7 mouse cellular contexts compared by ENCODE assay signal in genomic region chr1:131525586-131526271, GRCm38 (mm10). TPM values are rescaled to one million over a fixed set of nuclear protein-coding genes. Genes with fewer than 3 reads are reported as not detected.
A peak's percentile ranks its signal among the peaks of the same experiment; 100 is the strongest.
DNase-seq lines count a peak whose midpoint lies in the region; ATAC-seq and TF ChIP-seq lines count a peak whose summit lies in the region.

No protein-coding gene starts in this region.

- peak overlapping the region; percentile 54 to 89 for H3K4me3 ChIP-seq in MEL (ENCODE audit: control insufficient read depth in 1 of 2, insufficient read depth in 1 of 2, low read depth in 2 of 2, low read length in 2 of 2)
- H3K4me3 ChIP-seq in bone marrow macrophage, adult 2 months (ENCODE audit: insufficient read depth, low read length), result peak overlapping the region; percentile 73
- H3K4me3 ChIP-seq in forebrain, embryonic 12.5 days (replicated peaks), result peak overlapping the region; percentile 82

- ATAC-seq in forebrain, embryonic 12.5 days (ENCODE audit: low FRiP score), result no peak

- peak overlapping the region; percentile 98 for H3K4me2 ChIP-seq in forebrain, embryonic 12.5 days

- H3K79me2 ChIP-seq in MEL (ENCODE audit: control insufficient read depth, insufficient read depth, low read length, poor library complexity), result peaks cover 62% of the 10 kb centered on the region

- peaks cover 0 to 17% of the 10 kb centered on the region in 2 experiments; a peak in 2 of 4 replicates for H3K4me1 ChIP-seq in MEL (ENCODE audit: control insufficient read depth in 1 of 2, insufficient read depth in 2 of 2, low read length in 2 of 2)
- H3K4me1 ChIP-seq in bone marrow macrophage, adult 2 months (ENCODE audit: control insufficient read depth, insufficient read depth, low read length), result peaks cover 25% of the 10 kb centered on the region
- H3K4me1 ChIP-seq in forebrain, embryonic 12.5 days, result peaks cover 63% of the 10 kb centered on the region

- no peak for TF ChIP-seq RAD21 in MEL (IDR thresholded peaks at IDR 0.05; ENCODE audit: low read depth, low read length)

- TF ChIP-seq EP300 in MEL (IDR thresholded peaks at IDR 0.05; ENCODE audit: low read depth in 1 of 2, low read length in 2 of 2), result no peak

- peaks cover 0 to 32% of the 10 kb centered on the region in 2 experiments; a peak in 2 of 4 replicates for H3K36me3 ChIP-seq in MEL (ENCODE audit: control insufficient read depth in 1 of 2, insufficient read depth in 2 of 2, low read length in 2 of 2)
- H3K36me3 ChIP-seq in forebrain, embryonic 12.5 days (replicated peaks), result no peaks in the 10 kb centered on the region

- WGBS in forebrain, embryonic 12.5 days, result under 1% methylated on average over 41 of the region's 41 CpGs

- H3K27ac ChIP-seq in MEL (ENCODE audit: control insufficient read depth, low read depth, low read length), result peak overlapping the region; percentile 96
- H3K27ac ChIP-seq in bone marrow macrophage, adult 2 months (ENCODE audit: insufficient read depth, low read depth, low read length), result peak overlapping the region; percentile 92
- H3K27ac ChIP-seq in forebrain, embryonic 12.5 days, result peak overlapping the region; percentile 96

- H3K9ac ChIP-seq in MEL (ENCODE audit: control insufficient read depth, low read depth, low read length, poor library complexity, severe bottlenecking), result peak overlapping the region; percentile 87
- peak overlapping the region; percentile 87 for H3K9ac ChIP-seq in forebrain, embryonic 12.5 days

- no peak for TF ChIP-seq CTCF in MEL (IDR thresholded peaks at IDR 0.05 in 2 of 3, conservative IDR thresholded peaks at IDR 0.05 in 1 of 3; ENCODE audit: control insufficient read depth in 1 of 3, insufficient read depth in 1 of 3, low read depth in 2 of 3, low read length in 3 of 3, poor library complexity in 1 of 3, severe bottlenecking in 1 of 3)
- TF ChIP-seq CTCF in bone marrow macrophage, adult 2 months (IDR thresholded peaks at IDR 0.05; ENCODE audit: low read depth, low read length), result no peak

- peak; percentile 56 for DNase-seq in MEL (ENCODE audit: low read depth, low spot score)
- DNase-seq in heart, postnatal 4 days, result peak; percentile 49
- DNase-seq in layer of hippocampus, postnatal 14 days (ENCODE audit: low spot score in 2 of 2), result peak; percentile 55 to 58
- DNase-seq in lung, postnatal 14 days, result peak; percentile 47
- DNase-seq in spleen, adult 18-20 months, result peak; percentile 17 to 24

- peak in 1 of 2 experiments; percentile 11; a peak in 1 of 4 replicates for TF ChIP-seq POLR2A in MEL (IDR thresholded peaks at IDR 0.05; ENCODE audit: control insufficient read depth in 1 of 2, insufficient read depth in 1 of 2, low read depth in 1 of 2, low read length in 2 of 2, poor library complexity in 1 of 2)
- TF ChIP-seq POLR2A in bone marrow macrophage, adult 2 months (IDR thresholded peaks at IDR 0.05; ENCODE audit: borderline replicate concordance, low read depth, low read length), result no peak

- no peaks in the 10 kb centered on the region for H3K27me3 ChIP-seq in MEL (ENCODE audit: control insufficient read depth in 1 of 2, insufficient read depth in 2 of 2, low read length in 2 of 2)
- no peaks in the 10 kb centered on the region for H3K27me3 ChIP-seq in forebrain, embryonic 12.5 days

- no peaks in the 10 kb centered on the region for H3K9me3 ChIP-seq in MEL (replicated peaks; ENCODE audit: insufficient read depth, low read length)
- no peaks in the 10 kb centered on the region for H3K9me3 ChIP-seq in forebrain, embryonic 12.5 days

TF ChIP-seq in MEL, 35 proteins besides CTCF, POLR2A, EP300 and RAD21:
- TF ChIP-seq ZC3H11A (IDR thresholded peaks at IDR 0.05; ENCODE audit: low read depth, low read length) (no peak), ZKSCAN1 (IDR thresholded peaks at IDR 0.05; ENCODE audit: low read depth, low read length) (no peak), NRF1 (IDR thresholded peaks at IDR 0.05; ENCODE audit: insufficient read depth, low read depth, low read length, poor library complexity, severe bottlenecking) (peak; percentile 30; the same call in 1 of the 2 replicates), HCFC1 (IDR thresholded peaks at IDR 0.05; ENCODE audit: low read depth, low read length) (0 out of 2 replicates have a peak, but pooled peaks have one; percentile 6), MAZ (IDR thresholded peaks at IDR 0.05; ENCODE audit: low read depth, low read length) (0 out of 2 replicates have a peak, but pooled peaks have one; percentile 10), TBP (IDR thresholded peaks at IDR 0.05; ENCODE audit: low read depth, low read length) (0 out of 2 replicates have a peak, but pooled peaks have one; percentile 29), MXI1 (IDR thresholded peaks at IDR 0.05; ENCODE audit: low read depth, low read length) (0 out of 2 replicates have a peak, but pooled peaks have one; percentile 60), ZNF384 (IDR thresholded peaks at IDR 0.05; ENCODE audit: low read depth, low read length) (no peak), SIN3A (IDR thresholded peaks at IDR 0.05; ENCODE audit: low read length) (peak; percentile 31), UBTF (IDR thresholded peaks at IDR 0.05; ENCODE audit: borderline replicate concordance, insufficient read depth, low read depth, low read length) (no peak), POLR2AphosphoS2 (IDR thresholded peaks at IDR 0.05; ENCODE audit: low read length) (no peak), NELFE (IDR thresholded peaks at IDR 0.05; ENCODE audit: low read depth, low read length) (no peak), GATA1 (IDR thresholded peaks at IDR 0.05; ENCODE audit: low read depth, low read length) (no peak), JUND (IDR thresholded peaks at IDR 0.05; ENCODE audit: low read depth, low read length) (no peak), GABPA (IDR thresholded peaks at IDR 0.05; ENCODE audit: low read depth, low read length) (no peak)

RNA-seq across cellular contexts. Expression of gene Srgap2, which starts 1.4 kb away (rescaled TPM):
- total RNA-seq in MEL (2012; rRNA removed), result 9.0 and 10.0 TPM in 2 replicates
- polyA plus RNA-seq in MEL (2012; ENCODE audit: insufficient read depth in 1 of 2, insufficient read length in 2 of 2, low read depth in 1 of 2, low replicate concordance in 2 of 2, missing spikeins in 1 of 2), result 10 to 100 TPM in 1 of 2 experiments, not detected in 1; 25.3 TPM
- polyA plus RNA-seq in bone marrow macrophage, adult 2 months (2012; ENCODE audit: insufficient read depth, insufficient read length, missing spikeins), result 173 and 188 TPM in 2 replicates
- 17.1 and 22.9 TPM in 2 replicates for polyA plus RNA-seq in forebrain, embryonic 12.5 days (2016; fragmentation: Nextera tagmentation; extraction: Ambion mirVana)
- total RNA-seq in heart, postnatal 4 days (2021), result 10 to 100 TPM; 34.2 to 40.4 TPM
- 100 to 1,000 TPM; 116 to 117 TPM for total RNA-seq in layer of hippocampus, postnatal 14 days (2021)

RNA-seq across cellular contexts. Expression of gene Fam72a, which starts 2.0 kb away (rescaled TPM):
- total RNA-seq in MEL (2012; rRNA removed), result 8.1 and 8.2 TPM in 2 replicates
- 1 to 10 TPM in 1 of 2 experiments, not detected in 1; 8.8 TPM for polyA plus RNA-seq in MEL (2012; ENCODE audit: insufficient read depth in 1 of 2, insufficient read length in 2 of 2, low read depth in 1 of 2, low replicate concordance in 2 of 2, missing spikeins in 1 of 2)
- polyA plus RNA-seq in bone marrow macrophage, adult 2 months (2012; ENCODE audit: insufficient read depth, insufficient read length, missing spikeins), result 3.0 and 4.2 TPM in 2 replicates
- 5.3 and 5.5 TPM in 2 replicates for polyA plus RNA-seq in forebrain, embryonic 12.5 days (2016; fragmentation: Nextera tagmentation; extraction: Ambion mirVana)
- total RNA-seq in heart, postnatal 4 days (2021), result 1 to 10 TPM; 1.2 to 1.8 TPM
- 1 to 10 TPM in 1 of 2 experiments, under 1 TPM in 1; 0.95 to 1.8 TPM for total RNA-seq in layer of hippocampus, postnatal 14 days (2021)
